Mouse (Mus musculus) spleen, adult 2 months (tissue): ENCODE data around the gene Mms19. TPM values are rescaled to one million over a fixed set of nuclear protein-coding genes. Genes with fewer than 3 reads are reported as not detected.
A peak's percentile ranks its signal among the peaks of the same experiment; 100 is the strongest.

ENCODE experiments used
- DNase-seq, 2 experiments: peaks; one replicate each; pipeline versions ENCODE4 v3.0.0 to v3.0.0-alpha.2; 2012 to 2021; ENCODE audit warnings: low spot score in 2 of 2, low read depth in 1 of 2
- H3K27ac ChIP-seq: fragments of 200-500 bp; 2 replicates; pipeline ENCODE4 v1.5.1; 2012; ENCODE audit warnings: low read length, inconsistent platforms; ENCODE audit not compliant: insufficient read depth
- H3K27me3 ChIP-seq: fragments of 200-500 bp; 2 replicates; pipeline ENCODE4 v1.6.1; 2012; ENCODE audit warnings: mild to moderate bottlenecking, moderate library complexity, low read length, inconsistent platforms; ENCODE audit not compliant: control insufficient read depth, insufficient read depth
- H3K36me3 ChIP-seq: fragments of 200-500 bp; 2 replicates; pipeline ENCODE4 v1.6.1; 2012; ENCODE audit warnings: mild to moderate bottlenecking, low read length, inconsistent platforms; ENCODE audit not compliant: control insufficient read depth, insufficient read depth
- H3K4me1 ChIP-seq: fragments of 200-500 bp; 2 replicates; pipeline ENCODE4 v1.6.1; 2011; ENCODE audit warnings: inconsistent platforms; ENCODE audit not compliant: control insufficient read depth, insufficient read depth, insufficient read length
- H3K4me3 ChIP-seq: fragments of 200-500 bp; 2 replicates; pipeline ENCODE4 v1.5.1; 2011; ENCODE audit warnings: mild to moderate bottlenecking, inconsistent platforms; ENCODE audit not compliant: insufficient read depth, insufficient read length; ENCODE audit errors: extremely low read depth
- CTCF ChIP-seq: fragments of 200-500 bp; IDR thresholded peaks from 2 replicates; pipeline ENCODE4 v1.5.1; 2011; ENCODE audit warnings: mild to moderate bottlenecking, inconsistent platforms; ENCODE audit not compliant: insufficient read depth, insufficient read length, insufficient replicate concordance; ENCODE audit errors: extremely low read depth
- POLR2A ChIP-seq: fragments of 200-500 bp; IDR thresholded peaks from 2 replicates; pipeline ENCODE4 v1.6.1; 2011; ENCODE audit warnings: low read depth, low read length, inconsistent platforms
- WGBS: fragments of 180-500 bp; shearing (Covaris S2); methylation state at CpG from one replicate; pipeline ENCODE4 v1.1.7; 2018; 5-methylcytosine and 5-hydroxymethylcytosine counted together
- polyA plus RNA-seq: library from polyadenylated mRNA; depleted of rRNA; stranded (reverse); fragments of >200 nt; gene quantifications from 2 replicates; pipeline ENCODE4 v1.2.3, GENCODE M21; 2012

Gene Mms19
- polyA plus RNA-seq, 1 experiment = 64.6 TPM

- H3K36me3 ChIP-seq = no peaks in the 10 kb centered on the region
- no peaks in the 10 kb centered on the region for H3K27me3 ChIP-seq
- WGBS = 64% methylated on average over 6 of the region's 6 CpGs
- no peak for TF ChIP-seq CTCF
- H3K27ac ChIP-seq = no peak overlapping the region
- no peak overlapping the region for H3K4me3 ChIP-seq
- DNase-seq = no peak
- H3K4me1 ChIP-seq = no peaks in the 10 kb centered on the region
Measured at GRCm38 (mm10) chr19:41991926-41992477, 11.0 kb upstream of the Mms19 start.

GRCm38 (mm10) chr19:41989810-41990209 lies 8.9 kb upstream of the Mms19 start:
- Histone ChIP-seq H3K27me3 (no peaks in the 10 kb centered on the region), H3K27ac (no peak overlapping the region), H3K4me3 (no peak overlapping the region), H3K4me1 (no peaks in the 10 kb centered on the region), H3K36me3 (no peaks in the 10 kb centered on the region)
- TF ChIP-seq POLR2A (no peak), CTCF (no peak)
- 54% methylated on average over 6 of the region's 6 CpGs for WGBS
- DNase-seq = no peak

- Histone ChIP-seq H3K27ac (no peak overlapping the region), H3K36me3 (no peaks in the 10 kb centered on the region), H3K4me1 (peaks cover 3% of the 10 kb centered on the region; the same call in 1 of the 2 replicates), H3K27me3 (no peaks in the 10 kb centered on the region), H3K4me3 (no peak overlapping the region)
- TF ChIP-seq CTCF (no peak), POLR2A (no peak)
- 92% methylated on average over 4 of the region's 4 CpGs for WGBS
- no peak for DNase-seq
Measured at GRCm38 (mm10) chr19:41987206-41987605, 6.2 kb upstream of the Mms19 start.

- peaks cover 3% of the 10 kb centered on the region; the same call in 1 of the 2 replicates for H3K4me1 ChIP-seq
- TF ChIP-seq CTCF = no peak
- no peak for TF ChIP-seq POLR2A
- peaks cover 7% of the 10 kb centered on the region for H3K27me3 ChIP-seq
- WGBS = 91% methylated on average over 5 of the region's 5 CpGs
- H3K27ac ChIP-seq = no peak overlapping the region
- DNase-seq = no peak
- no peak overlapping the region for H3K4me3 ChIP-seq
- no peaks in the 10 kb centered on the region for H3K36me3 ChIP-seq
Measured at GRCm38 (mm10) chr19:41985994-41986393, 5.0 kb upstream of the Mms19 start.

- 12% methylated on average over 4 of the region's 4 CpGs for WGBS
- Histone ChIP-seq H3K27ac (no peak overlapping the region), H3K36me3 (no peaks in the 10 kb centered on the region), H3K4me3 (peak overlapping the region; percentile 84), H3K27me3 (peaks cover 7% of the 10 kb centered on the region), H3K4me1 (peaks cover 3% of the 10 kb centered on the region; the same call in 1 of the 2 replicates)
- no peak for DNase-seq
- TF ChIP-seq POLR2A (no peak), CTCF (no peak)
Measured at GRCm38 (mm10) chr19:41982791-41983150, 1.8 kb upstream of the Mms19 start.

- peak overlapping the region; percentile 55 for H3K27ac ChIP-seq
- peaks cover 7% of the 10 kb centered on the region for H3K27me3 ChIP-seq
- peak in 1 of 2 experiments; percentile 35 for DNase-seq
- WGBS = 1% methylated on average over 73 of the region's 74 CpGs
- TF ChIP-seq POLR2A (no peak), CTCF (no peak)
- H3K4me3 ChIP-seq = peak overlapping the region; percentile 84
- H3K36me3 ChIP-seq = peaks cover 2% of the 10 kb centered on the region; the same call in 1 of the 2 replicates
- H3K4me1 ChIP-seq = peaks cover 3% of the 10 kb centered on the region; the same call in 1 of the 2 replicates
Measured at GRCm38 (mm10) chr19:41981931-41982790, 1.2 kb upstream of the Mms19 start.

- peaks cover 3% of the 10 kb centered on the region; the same call in 1 of the 2 replicates for H3K4me1 ChIP-seq
- under 1% methylated on average over 30 of the region's 33 CpGs for WGBS
- peaks cover 7% of the 10 kb centered on the region for H3K27me3 ChIP-seq
- DNase-seq = no peak
- peaks cover 2% of the 10 kb centered on the region; the same call in 1 of the 2 replicates for H3K36me3 ChIP-seq
- H3K4me3 ChIP-seq = peak within 1 kb of the TSS; percentile 84
- TF ChIP-seq CTCF (no peak), POLR2A (no peak)
- peak within 1 kb of the TSS; percentile 56 for H3K27ac ChIP-seq
Measured at GRCm38 (mm10) chr19:41981595-41981927, 604 bp upstream of the Mms19 start, which contains the start of gene Ubtd1. Ubtd1 (plus strand) TSS chr19:41981763.
